Mouse (Mus musculus) liver, adult 2 months (tissue): ENCODE data around the gene Rbms1.

Experiments
- CTCF ChIP-seq: fragments of 200-500 bp; IDR thresholded peaks from 2 replicates; pipeline ENCODE4 v1.5.1; 2011; ENCODE audit warnings: low read depth, low read length, control low read depth
- POLR2A ChIP-seq: fragments of 200-500 bp; IDR thresholded peaks from 2 replicates; pipeline ENCODE4 v1.6.1; 2011; ENCODE audit warnings: low read length, control low read depth; ENCODE audit not compliant: insufficient read depth; ENCODE audit errors: extremely low read depth

DNA sequence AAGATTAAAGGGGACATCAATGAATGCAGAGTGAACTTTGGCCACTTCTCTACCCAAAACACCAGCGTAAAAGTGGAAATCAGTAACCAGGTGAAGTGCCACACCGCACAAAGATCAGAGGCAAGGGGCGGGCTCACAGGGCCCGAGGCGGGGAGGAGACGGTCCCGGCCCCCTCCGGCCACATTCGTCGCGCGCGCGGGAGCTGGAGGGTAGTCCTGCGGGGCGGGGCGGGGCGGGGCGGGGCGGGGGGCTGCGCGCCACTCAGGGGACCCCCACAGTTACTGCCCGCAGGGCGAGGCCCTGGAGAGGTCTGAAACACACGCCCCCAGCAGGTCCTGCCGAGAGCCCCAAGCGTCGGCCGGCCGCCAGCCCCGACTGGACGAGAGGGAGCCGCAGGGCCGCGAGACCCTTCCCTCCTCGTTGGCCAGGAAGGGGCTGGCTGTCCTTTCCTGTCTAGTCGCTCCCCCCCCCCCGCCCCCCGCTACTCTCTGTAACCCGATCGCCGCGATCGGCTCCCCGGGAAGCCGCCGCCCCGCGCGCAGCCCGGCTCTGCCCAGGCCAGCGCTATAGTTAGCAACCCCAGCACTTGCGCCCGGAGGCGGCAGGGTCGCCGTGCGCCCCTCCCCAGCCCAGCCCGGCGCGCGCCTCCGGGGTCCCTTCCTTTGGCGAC is 856 bp downstream of the Rbms1 start:
- TF ChIP-seq CTCF: no peak
- no peak for TF ChIP-seq POLR2A
